Mouse (Mus musculus) layer of hippocampus, adult 8-10 months (tissue): ENCODE measurements at regions not wholly inside any gene's neighbourhood (a gene's known extent, or its start where the extent isn't known, plus 50 kb on each side); places are given as distances from the start of the nearest gene placed in this dataset.

Experiments used
- DNase-seq, 2 experiments: peaks; one replicate each; pipeline ENCODE4 v3.0.0; 2022; ENCODE audit warnings: low spot score in 2 of 2

GRCm38 (mm10) chr12:27283964-27284363, 58.4 kb downstream of the Sox11 start:
- DNase-seq: no peak

GRCm38 (mm10) chr12:27261965-27262364, 80.4 kb downstream of the Sox11 start:
- no peak for DNase-seq

- DNase-seq: no peak
These were observed 88.2 kb downstream of the Sox11 start for GRCm38 (mm10) chr12:27254125-27254524.

- no peak for DNase-seq
These were observed 90.9 kb downstream of the Sox11 start for GRCm38 (mm10) chr12:27251521-27251920.

GRCm38 (mm10) chr12:27248545-27248855, 93.9 kb downstream of the Sox11 start:
- DNase-seq: peak in 1 of 2 experiments; percentile 9

GRCm38 (mm10) chr12:27247756-27248544, 94.4 kb downstream of the Sox11 start:
- DNase-seq: no peak

- no peak for DNase-seq
These were observed 106.6 kb downstream of the Sox11 start for GRCm38 (mm10) chr12:27235748-27236147.

- no peak for DNase-seq
These were observed 120.8 kb downstream of the Sox11 start for GRCm38 (mm10) chr12:27221541-27221940.

- DNase-seq: no peak
These were observed 141.2 kb downstream of the Sox11 start for GRCm38 (mm10) chr12:27201191-27201590.

GRCm38 (mm10) chr12:27194001-27194400, 148.4 kb downstream of the Sox11 start:
- no peak for DNase-seq

- DNase-seq: no peak
These were observed 150.5 kb downstream of the Sox11 start for GRCm38 (mm10) chr12:27191916-27192315.

- DNase-seq: no peak
These were observed 154.9 kb downstream of the Sox11 start for GRCm38 (mm10) chr12:27187480-27187879.

GRCm38 (mm10) chr12:27182397-27183375, 159.7 kb downstream of the Sox11 start:
- DNase-seq: no peak

GRCm38 (mm10) chr12:27173561-27173960, 168.8 kb downstream of the Sox11 start:
- DNase-seq: no peak

- no peak for DNase-seq
These were observed 169.2 kb downstream of the Sox11 start for GRCm38 (mm10) chr12:27173151-27173550.

GRCm38 (mm10) chr12:27171595-27171994, 170.8 kb downstream of the Sox11 start:
- DNase-seq: no peak

- no peak for DNase-seq
These were observed 177.4 kb downstream of the Sox11 start for GRCm38 (mm10) chr12:27164920-27165504.

GRCm38 (mm10) chr12:27160063-27160686, 182.2 kb downstream of the Sox11 start:
- DNase-seq: peak; percentile 23 to 49

GRCm38 (mm10) chr12:27159416-27160062, 182.8 kb downstream of the Sox11 start:
- DNase-seq: peak in 1 of 2 experiments; percentile 26

GRCm38 (mm10) chr12:27150871-27151853, 191.2 kb downstream of the Sox11 start:
- DNase-seq: no peak
